Mouse (Mus musculus): Measurements from ENCODE around the gene Kdr. TPM values are rescaled to one million over a fixed set of nuclear protein-coding genes. Genes with fewer than 3 reads are reported as not detected.

Kdr gene
- polyA plus RNA-seq (2017; shearing (Covaris generic)) = 0.14 TPM

DNA sequence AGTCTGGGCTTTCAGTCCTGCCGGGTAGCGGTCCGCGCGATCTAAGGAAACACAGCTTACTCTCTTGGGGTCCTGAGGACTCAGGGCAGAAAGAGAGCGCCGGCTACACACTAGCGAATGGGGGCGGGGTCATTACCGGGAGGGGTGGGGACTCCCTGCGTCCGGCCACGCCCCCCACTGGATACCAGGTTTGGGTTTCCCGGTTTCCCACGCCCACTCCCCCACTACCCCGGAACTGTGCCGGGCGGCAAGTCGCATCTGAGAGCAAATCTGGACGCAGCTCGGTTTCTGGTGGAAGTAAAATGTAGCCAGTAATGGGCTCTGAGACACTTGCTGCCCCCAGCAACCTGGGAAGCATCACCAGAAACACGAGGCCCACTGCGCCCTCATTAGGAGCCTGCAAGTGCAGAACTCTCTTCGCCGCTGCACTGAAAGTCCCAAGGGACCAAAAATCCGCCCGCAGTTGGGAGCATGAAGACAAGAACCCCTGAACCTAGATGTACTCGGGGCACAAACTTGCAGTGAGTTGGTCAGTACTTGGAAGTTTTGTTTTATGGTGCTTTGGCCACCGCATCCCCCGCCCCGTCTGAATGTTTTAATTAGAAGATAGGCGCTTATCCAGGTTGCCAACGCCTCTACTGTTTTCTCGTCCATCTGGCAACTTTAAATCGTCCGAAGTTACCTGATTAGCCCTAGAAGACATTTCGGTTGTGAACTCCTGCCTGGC is at the start of gene Kdr:
Gene Kdr (minus strand): TSS at position 85 of the 727 bp plus-strand sequence.

Other genes starting within 250 kb of the Kdr start
- gene Srd5a3, start 161.8 kb upstream of the Kdr start, polyA plus RNA-seq (2017; shearing (Covaris generic)) = 70.2 TPM
- gene Tmem165, start 205.4 kb upstream of the Kdr start, polyA plus RNA-seq (2017; shearing (Covaris generic)) = 93.3 TPM

Measured in CD4-positive, CD25-positive, alpha-beta regulatory T cell (primary cell).